29 mouse cellular contexts compared by ENCODE assay signal in genomic region chr7:84336907-84337306, GRCm38 (mm10).
A peak's percentile ranks its signal among the peaks of the same experiment; 100 is the strongest.
DNase-seq lines count a peak whose midpoint lies in the region; ATAC-seq and TF ChIP-seq lines count a peak whose summit lies in the region.
"Had no signal": no experiment of that assay in that cellular context is flagged by ENCODE, and none has a peak within 500 bp of the region (broad histone marks: within the 10 kb centered on the region; RNA-seq: fewer than 3 reads in every experiment).

No protein-coding gene starts in this region.

- no peak for ATAC-seq in heart, embryonic 12.5 days (ENCODE audit: insufficient number of reproducible peaks, low FRiP score)
- ATAC-seq in heart, postnatal 0 days (ENCODE audit: insufficient read depth, low read depth) = no peak
- ATAC-seq in lung, embryonic 16.5 days (ENCODE audit: low read depth) = no peak
- ATAC-seq in intestine, embryonic 16.5 days = no peak
- ATAC-seq: CD4-positive, CD25-positive, alpha-beta regulatory T cell, adult 4 months; forebrain, postnatal 0 days; liver, postnatal 0 days had no signal

- no peak for DNase-seq in heart, adult 18-20 months
- no peak for DNase-seq in heart, postnatal 0 days (ENCODE audit: low spot score)
- no peak for DNase-seq in heart, adult 11 months
- DNase-seq in lung, adult 2 months = no peak
- DNase-seq: adrenal gland, postnatal 14 days; cerebellum, adult 11 months; cerebellum, adult 9-10 months; cerebellum, postnatal 36 days; forebrain, postnatal 0 days; kidney, adult 11 months; kidney, postnatal 36 days; liver, postnatal 0 days; right cerebral cortex, postnatal 4 days; thymus, adult 2 months; thymus, postnatal 4 days had no signal

- no peak overlapping the region for H3K9ac ChIP-seq in heart, embryonic 12.5 days
- H3K9ac ChIP-seq in heart, postnatal 0 days (replicated peaks; ENCODE audit: low read depth, low read length) = no peak overlapping the region
- no peak overlapping the region for H3K9ac ChIP-seq in lung, embryonic 16.5 days (ENCODE audit: low read length)
- no peak overlapping the region for H3K9ac ChIP-seq in intestine, embryonic 16.5 days (ENCODE audit: low read depth, low read length)
- H3K9ac ChIP-seq: forebrain, embryonic 12.5 days; forebrain, postnatal 0 days; hindbrain, embryonic 14.5 days; kidney, embryonic 15.5 days; limb, embryonic 12.5 days; liver, postnatal 0 days; midbrain, embryonic 12.5 days; neural tube, embryonic 13.5 days had no signal

- H3K27me3 ChIP-seq in heart, embryonic 12.5 days (replicated peaks) = no peaks in the 10 kb centered on the region
- H3K27me3 ChIP-seq in heart, postnatal 0 days (ENCODE audit: control insufficient read depth, insufficient read depth, low read length) = no peaks in the 10 kb centered on the region
- H3K27me3 ChIP-seq in lung, embryonic 16.5 days (ENCODE audit: control insufficient read depth, insufficient read depth, low read depth, low read length) = no peaks in the 10 kb centered on the region
- H3K27me3 ChIP-seq in intestine, embryonic 16.5 days (replicated peaks; ENCODE audit: control insufficient read depth, insufficient read depth, low read length) = no peaks in the 10 kb centered on the region
- H3K27me3 ChIP-seq: forebrain, embryonic 12.5 days; kidney, embryonic 15.5 days; limb, embryonic 12.5 days; midbrain, embryonic 12.5 days; neural tube, embryonic 13.5 days had no signal

- WGBS in heart, embryonic 12.5 days = 77% methylated on average over 4 of the region's 4 CpGs
- 72% methylated on average over 4 of the region's 4 CpGs for WGBS in heart, postnatal 0 days
- WGBS in lung, embryonic 16.5 days = 60% methylated on average over 4 of the region's 4 CpGs
- 78% methylated on average over 4 of the region's 4 CpGs for WGBS in lung, adult 2 months
- 88% methylated on average over 4 of the region's 4 CpGs for WGBS in intestine, embryonic 16.5 days

- H3K4me3 ChIP-seq in heart, embryonic 12.5 days = no peak overlapping the region
- no peak overlapping the region for H3K4me3 ChIP-seq in heart, postnatal 0 days (ENCODE audit: low read depth, low read length)
- H3K4me3 ChIP-seq in lung, embryonic 16.5 days (ENCODE audit: low read length) = no peak overlapping the region
- H3K4me3 ChIP-seq in lung, adult 2 months (replicated peaks; ENCODE audit: extremely low read depth, low read depth, low read length) = no peak overlapping the region
- H3K4me3 ChIP-seq in intestine, embryonic 16.5 days (ENCODE audit: low read length) = no peak overlapping the region
- H3K4me3 ChIP-seq: forebrain, embryonic 12.5 days; kidney, embryonic 15.5 days; layer of hippocampus, adult 2 months; left cerebral cortex, adult 2 months; limb, embryonic 12.5 days; megakaryocyte, embryonic 14.5 days; midbrain, embryonic 12.5 days; neural tube, embryonic 13.5 days had no signal

- TF ChIP-seq CTCF in heart, postnatal 0 days (IDR thresholded peaks at IDR 0.05; ENCODE audit: low read depth) = no peak
- no peak for TF ChIP-seq CTCF in lung, adult 2 months (IDR thresholded peaks at IDR 0.05; ENCODE audit: insufficient read depth, low read length)

- no peak for TF ChIP-seq POLR2A in lung, adult 2 months (IDR thresholded peaks at IDR 0.05; ENCODE audit: borderline replicate concordance, extremely low read depth, low read depth, low read length)

- TF ChIP-seq EP300 in heart, postnatal 0 days (IDR thresholded peaks at IDR 0.05; ENCODE audit: low read depth) = no peak

- no peak overlapping the region for H3K4me2 ChIP-seq in heart, embryonic 12.5 days
- H3K4me2 ChIP-seq in heart, postnatal 0 days (ENCODE audit: low read depth, low read length) = no peak overlapping the region
- no peak overlapping the region for H3K4me2 ChIP-seq in lung, embryonic 16.5 days (ENCODE audit: low read depth, low read length)
- no peak overlapping the region for H3K4me2 ChIP-seq in intestine, embryonic 16.5 days (ENCODE audit: low read depth, low read length)
- H3K4me2 ChIP-seq: forebrain, embryonic 12.5 days; hindbrain, embryonic 14.5 days; kidney, embryonic 15.5 days; limb, embryonic 12.5 days; liver, embryonic 11.5 days; midbrain, embryonic 12.5 days; neural tube, embryonic 13.5 days had no signal

- no peaks in the 10 kb centered on the region for H3K9me3 ChIP-seq in heart, embryonic 12.5 days (replicated peaks)
- H3K9me3 ChIP-seq in heart, postnatal 0 days (replicated peaks; ENCODE audit: control insufficient read depth, low read length) = no peaks in the 10 kb centered on the region
- H3K9me3 ChIP-seq in lung, embryonic 16.5 days (ENCODE audit: control insufficient read depth, low read length) = no peaks in the 10 kb centered on the region
- H3K9me3 ChIP-seq in intestine, embryonic 16.5 days (ENCODE audit: control insufficient read depth, low read length) = no peaks in the 10 kb centered on the region
- H3K9me3 ChIP-seq: forebrain, embryonic 12.5 days; kidney, embryonic 15.5 days; limb, embryonic 12.5 days; megakaryocyte, embryonic 14.5 days; midbrain, embryonic 12.5 days; neural tube, embryonic 13.5 days had no signal

- peak overlapping the region; percentile 60 for H3K27ac ChIP-seq in heart, embryonic 12.5 days (ENCODE audit: poor library complexity, severe bottlenecking)
- H3K27ac ChIP-seq in heart, postnatal 0 days (ENCODE audit: low read depth) = peak overlapping the region; percentile 45; the same call in 1 of the 2 replicates
- H3K27ac ChIP-seq in lung, embryonic 16.5 days (ENCODE audit: low read length) = peak overlapping the region; percentile 53
- no peak overlapping the region for H3K27ac ChIP-seq in intestine, embryonic 16.5 days (ENCODE audit: low read length)
- H3K27ac ChIP-seq: hindbrain, embryonic 14.5 days; kidney, embryonic 15.5 days; layer of hippocampus, adult 2 months; left cerebral cortex, adult 2 months; limb, embryonic 12.5 days; midbrain, embryonic 12.5 days; neural tube, embryonic 13.5 days had no signal

- no peaks in the 10 kb centered on the region for H3K36me3 ChIP-seq in heart, embryonic 12.5 days
- H3K36me3 ChIP-seq in heart, postnatal 0 days (replicated peaks; ENCODE audit: control insufficient read depth, insufficient read depth, low read length) = no peaks in the 10 kb centered on the region
- H3K36me3 ChIP-seq in lung, embryonic 16.5 days (ENCODE audit: control insufficient read depth, insufficient read depth, low read length) = no peaks in the 10 kb centered on the region
- H3K36me3 ChIP-seq in intestine, embryonic 16.5 days (ENCODE audit: control insufficient read depth, insufficient read depth, low read length) = no peaks in the 10 kb centered on the region

- H3K4me1 ChIP-seq in heart, embryonic 12.5 days (replicated peaks) = peaks cover 60% of the 10 kb centered on the region
- peaks cover 54% of the 10 kb centered on the region for H3K4me1 ChIP-seq in heart, postnatal 0 days (ENCODE audit: control insufficient read depth, insufficient read depth)
- H3K4me1 ChIP-seq in lung, embryonic 16.5 days (replicated peaks; ENCODE audit: control insufficient read depth, insufficient read depth, low read length) = peaks cover 17% of the 10 kb centered on the region
- peaks cover 7% of the 10 kb centered on the region for H3K4me1 ChIP-seq in lung, adult 2 months (ENCODE audit: control insufficient read depth, insufficient read depth, low read length)
- H3K4me1 ChIP-seq in intestine, embryonic 16.5 days (ENCODE audit: control insufficient read depth, insufficient read depth, low read length) = peaks cover 7% of the 10 kb centered on the region; the same call in 1 of the 2 replicates
